Mouse (Mus musculus) 3T3-L1 (cell line): ENCODE measurements around the gene Olfr514.

Experiments used
- DNase-seq: peaks from one replicate; pipeline ENCODE4 v3.0.0-alpha.2; 2015; ENCODE audit warnings: low read depth, low spot score

The Olfr514 gene

GRCm38 (mm10) chr7:108825897-108826296, at the start of gene Olfr514:
TSS of gene Olfr514 (minus strand) at chr7:108825997.
- DNase-seq: no peak

- no peak for DNase-seq
Observed at GRCm38 (mm10) chr7:108872279-108872678, 46.5 kb upstream of the Olfr514 start, which contains the start of gene Olfr517. TSS of gene Olfr517 (minus strand) at chr7:108872379.

- no peak for DNase-seq
Observed at GRCm38 (mm10) chr7:108850429-108850828, 24.6 kb upstream of the Olfr514 start, which contains the start of gene Olfr516. TSS of gene Olfr516 (minus strand) at chr7:108850529.

- peak; percentile 65 for DNase-seq
Observed at GRCm38 (mm10) chr7:108814593-108815215, 11.1 kb downstream of the Olfr514 start.

GRCm38 (mm10) chr7:108797205-108797933, 28.4 kb downstream of the Olfr514 start:
- DNase-seq: no peak
